Mouse (Mus musculus): ENCODE results near the gene Aldh3b1. TPM values are rescaled to one million over a fixed set of nuclear protein-coding genes. Genes with fewer than 3 reads are reported as not detected.
A peak's percentile ranks its signal among the peaks of the same experiment; 100 is the strongest.

Aldh3b1 gene
- polyA plus RNA-seq, 1 experiment from 2014 or later = 1.00 TPM

DNA sequence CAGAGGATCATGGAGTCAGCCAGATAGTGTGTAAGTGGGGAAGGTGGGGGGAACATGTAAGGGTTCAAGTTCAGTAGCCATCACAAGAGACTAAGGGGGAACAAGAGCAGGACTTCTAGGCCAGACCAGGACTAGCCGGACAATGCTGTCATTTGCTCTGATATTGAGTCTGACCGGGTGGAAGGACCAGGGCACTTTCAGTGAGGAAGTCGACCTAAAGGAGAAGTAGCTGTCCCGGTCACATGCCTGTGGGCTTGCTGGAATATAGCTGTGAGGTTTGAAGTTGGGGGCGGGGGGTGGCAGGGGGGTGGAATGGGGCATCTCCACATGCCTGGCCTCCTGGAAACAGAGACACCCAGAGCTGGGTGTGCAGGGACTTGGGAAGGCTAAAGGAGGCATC is 15.1 kb downstream of the Aldh3b1 start:
- Histone ChIP-seq H3K9me3 (replicated peaks; ENCODE audit: control insufficient read depth, low read length) (no peaks in the 10 kb centered on the region), H3K27me3 (ENCODE audit: control insufficient read depth, insufficient read depth, low read length) (no peaks in the 10 kb centered on the region), H3K4me1 (ENCODE audit: control insufficient read depth, insufficient read depth, low read length) (no peaks in the 10 kb centered on the region), H3K4me2 (ENCODE audit: low read depth, low read length) (no peak overlapping the region), H3K36me3 (replicated peaks; ENCODE audit: control insufficient read depth, insufficient read depth, low read depth, low read length) (no peaks in the 10 kb centered on the region; the same call in 1 of the 2 replicates), H3K27ac (replicated peaks; ENCODE audit: low read depth, low read length) (no peak overlapping the region), H3K4me3 (ENCODE audit: low read depth, low read length) (no peak overlapping the region), H3K9ac (replicated peaks; ENCODE audit: low read length) (no peak overlapping the region)
- DNase-seq (ENCODE audit: low spot score) (no peak), ATAC-seq (replicated peaks; ENCODE audit: insufficient number of reproducible peaks, low FRiP score, low TSS enrichment, low read depth) (no peak)
- WGBS = 90% methylated on average over 5 of the region's 5 CpGs

- Histone ChIP-seq H3K27me3 (ENCODE audit: control insufficient read depth, insufficient read depth, low read length) (no peaks in the 10 kb centered on the region), H3K36me3 (replicated peaks; ENCODE audit: control insufficient read depth, insufficient read depth, low read depth, low read length) (no peaks in the 10 kb centered on the region; the same call in 1 of the 2 replicates), H3K9me3 (replicated peaks; ENCODE audit: control insufficient read depth, low read length) (no peaks in the 10 kb centered on the region), H3K27ac (replicated peaks; ENCODE audit: low read depth, low read length) (no peak overlapping the region), H3K4me1 (ENCODE audit: control insufficient read depth, insufficient read depth, low read length) (no peaks in the 10 kb centered on the region), H3K4me2 (ENCODE audit: low read depth, low read length) (peak overlapping the region; percentile 79), H3K9ac (replicated peaks; ENCODE audit: low read length) (peak overlapping the region; percentile 66), H3K4me3 (ENCODE audit: low read depth, low read length) (peak overlapping the region; percentile 58)
- ATAC-seq (replicated peaks; ENCODE audit: insufficient number of reproducible peaks, low FRiP score, low TSS enrichment, low read depth) = no peak
- no peak for DNase-seq (ENCODE audit: low spot score)
- whole genome bisulfite sequencing = 87% methylated on average over 8 of the region's 8 CpGs
Measured at GRCm38 (mm10) chr19:3913692-3914091, 15.9 kb downstream of the Aldh3b1 start.

- H3K9me3 ChIP-seq (replicated peaks; ENCODE audit: control insufficient read depth, low read length) = no peaks in the 10 kb centered on the region
- peaks cover 3% of the 10 kb centered on the region for H3K36me3 ChIP-seq (replicated peaks; ENCODE audit: control insufficient read depth, insufficient read depth, low read depth, low read length)
- no peaks in the 10 kb centered on the region for H3K4me1 ChIP-seq (ENCODE audit: control insufficient read depth, insufficient read depth, low read length)
- peak; percentile 96 for ATAC-seq (replicated peaks; ENCODE audit: insufficient number of reproducible peaks, low FRiP score, low TSS enrichment, low read depth)
- no peaks in the 10 kb centered on the region for H3K27me3 ChIP-seq (ENCODE audit: control insufficient read depth, insufficient read depth, low read length)
- H3K4me3 ChIP-seq (ENCODE audit: low read depth, low read length) = peak within 1 kb of the TSS; percentile 58
- peak within 1 kb of the TSS; percentile 66 for H3K9ac ChIP-seq (replicated peaks; ENCODE audit: low read length)
- peak; percentile 97 for DNase-seq (ENCODE audit: low spot score)
- H3K27ac ChIP-seq (replicated peaks; ENCODE audit: low read depth, low read length) = peak within 1 kb of the TSS; percentile 36; the same call in 1 of the 2 replicates
- H3K4me2 ChIP-seq (ENCODE audit: low read depth, low read length) = peak within 1 kb of the TSS; percentile 79
- WGBS = under 1% methylated on average over 43 of the region's 43 CpGs
Measured at GRCm38 (mm10) chr19:3912337-3913204, 17.0 kb downstream of the Aldh3b1 start, which contains the start of gene Ndufs8. TSS of gene Ndufs8 (minus strand) at chr19:3912774.

GRCm38 (mm10) chr19:3910206-3910605 is 19.4 kb downstream of the Aldh3b1 start:
- WGBS = 76% methylated on average over 5 of the region's 5 CpGs
- H3K4me3 ChIP-seq (ENCODE audit: low read depth, low read length) = no peak overlapping the region
- H3K9me3 ChIP-seq (replicated peaks; ENCODE audit: control insufficient read depth, low read length) = no peaks in the 10 kb centered on the region
- ATAC-seq (replicated peaks; ENCODE audit: insufficient number of reproducible peaks, low FRiP score, low TSS enrichment, low read depth) (no peak), DNase-seq (ENCODE audit: low spot score) (no peak)
- peaks cover 7% of the 10 kb centered on the region; the same call in 1 of the 2 replicates for H3K4me1 ChIP-seq (ENCODE audit: control insufficient read depth, insufficient read depth, low read length)
- H3K27ac ChIP-seq (replicated peaks; ENCODE audit: low read depth, low read length) = no peak overlapping the region
- no peaks in the 10 kb centered on the region for H3K27me3 ChIP-seq (ENCODE audit: control insufficient read depth, insufficient read depth, low read length)
- H3K9ac ChIP-seq (replicated peaks; ENCODE audit: low read length) = no peak overlapping the region
- peaks cover 3% of the 10 kb centered on the region for H3K36me3 ChIP-seq (replicated peaks; ENCODE audit: control insufficient read depth, insufficient read depth, low read depth, low read length)
- H3K4me2 ChIP-seq (ENCODE audit: low read depth, low read length) = no peak overlapping the region

DNA sequence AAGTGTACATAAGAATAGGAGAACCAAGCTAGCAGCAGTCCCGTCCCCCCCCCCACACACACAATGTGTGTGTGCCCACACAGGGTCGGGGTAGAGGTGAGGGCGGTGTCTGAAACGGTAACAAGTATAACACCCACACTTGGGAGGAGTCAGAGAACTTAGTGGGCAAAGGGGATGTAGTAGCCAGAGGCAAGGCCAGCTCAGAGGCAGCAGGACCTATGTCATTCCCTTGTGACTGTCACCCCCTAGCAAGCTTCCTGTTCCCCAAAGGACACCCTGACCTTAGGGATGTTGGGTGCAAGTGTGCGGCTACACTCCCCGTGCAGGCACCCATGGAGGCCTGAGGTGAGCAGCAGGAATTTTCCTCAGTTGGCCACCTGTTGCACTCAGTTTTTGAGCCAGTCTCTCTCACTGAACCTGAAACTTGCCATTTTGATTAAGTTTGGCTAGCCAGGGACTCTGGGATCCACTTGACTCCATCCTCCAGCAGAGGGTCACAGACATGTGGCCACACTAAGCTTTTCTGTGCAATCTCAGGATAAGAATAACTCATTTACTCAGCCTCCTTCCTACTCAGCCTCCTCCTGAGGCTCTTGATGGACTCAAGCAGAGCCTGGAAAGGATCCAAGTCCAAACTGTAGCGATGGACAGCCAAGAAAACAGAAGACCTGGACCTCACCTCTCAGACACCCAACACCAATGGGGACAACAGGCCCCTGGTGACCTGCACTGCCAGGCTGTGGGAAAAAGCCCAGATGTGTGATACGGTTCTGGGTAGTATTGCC is 21.5 kb downstream of the Aldh3b1 start:
- DNase-seq (ENCODE audit: low spot score) (no peak), ATAC-seq (replicated peaks; ENCODE audit: insufficient number of reproducible peaks, low FRiP score, low TSS enrichment, low read depth) (no peak)
- Histone ChIP-seq H3K27ac (replicated peaks; ENCODE audit: low read depth, low read length) (no peak overlapping the region), H3K27me3 (ENCODE audit: control insufficient read depth, insufficient read depth, low read length) (no peaks in the 10 kb centered on the region), H3K9ac (replicated peaks; ENCODE audit: low read length) (no peak overlapping the region), H3K4me1 (ENCODE audit: control insufficient read depth, insufficient read depth, low read length) (peaks cover 7% of the 10 kb centered on the region; the same call in 1 of the 2 replicates), H3K9me3 (replicated peaks; ENCODE audit: control insufficient read depth, low read length) (no peaks in the 10 kb centered on the region), H3K4me2 (ENCODE audit: low read depth, low read length) (no peak overlapping the region), H3K36me3 (replicated peaks; ENCODE audit: control insufficient read depth, insufficient read depth, low read depth, low read length) (peaks cover 3% of the 10 kb centered on the region), H3K4me3 (ENCODE audit: low read depth, low read length) (no peak overlapping the region)
- WGBS = 84% methylated on average over 8 of the region's 8 CpGs

GRCm38 (mm10) chr19:3906795-3907786 is 22.5 kb downstream of the Aldh3b1 start, which contains the start of gene Tcirg1:
TSS of gene Tcirg1 (minus strand) at chr19:3907133.
- peaks cover 7% of the 10 kb centered on the region; the same call in 1 of the 2 replicates for H3K4me1 ChIP-seq (ENCODE audit: control insufficient read depth, insufficient read depth, low read length)
- H3K27ac ChIP-seq (replicated peaks; ENCODE audit: low read depth, low read length) = no peak within 1 kb of the TSS
- H3K27me3 ChIP-seq (ENCODE audit: control insufficient read depth, insufficient read depth, low read length) = no peaks in the 10 kb centered on the region
- H3K9me3 ChIP-seq (replicated peaks; ENCODE audit: control insufficient read depth, low read length) = no peaks in the 10 kb centered on the region
- ATAC-seq (replicated peaks; ENCODE audit: insufficient number of reproducible peaks, low FRiP score, low TSS enrichment, low read depth) (peak; percentile 53), DNase-seq (ENCODE audit: low spot score) (peak; percentile 80)
- 5% methylated on average over 36 of the region's 36 CpGs for WGBS
- peak within 1 kb of the TSS; percentile 78 for H3K4me2 ChIP-seq (ENCODE audit: low read depth, low read length)
- peak within 1 kb of the TSS; percentile 57 for H3K4me3 ChIP-seq (ENCODE audit: low read depth, low read length)
- peaks cover 3% of the 10 kb centered on the region for H3K36me3 ChIP-seq (replicated peaks; ENCODE audit: control insufficient read depth, insufficient read depth, low read depth, low read length)
- peak within 1 kb of the TSS; percentile 66 for H3K9ac ChIP-seq (replicated peaks; ENCODE audit: low read length)

DNA sequence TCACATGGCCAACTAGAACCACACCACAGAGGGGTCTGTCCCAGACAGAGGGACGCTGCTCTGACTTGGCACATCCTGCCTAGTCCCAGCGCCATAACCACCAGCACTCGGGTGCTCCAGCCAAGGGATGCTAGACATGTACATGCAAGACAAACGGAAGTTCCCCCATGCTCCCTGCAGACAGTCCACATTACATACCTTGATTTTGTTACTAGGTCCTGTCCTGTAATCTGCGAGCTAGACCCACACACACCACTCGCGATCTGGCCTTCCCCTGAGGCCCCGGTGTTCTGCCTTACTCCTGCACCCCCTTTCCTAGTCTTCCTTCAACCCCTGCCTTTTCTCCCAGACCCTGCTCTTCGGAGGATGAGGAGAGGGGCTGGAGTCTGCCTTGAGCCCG is 23.3 kb downstream of the Aldh3b1 start:
- H3K4me2 ChIP-seq (ENCODE audit: low read depth, low read length) = peak overlapping the region; percentile 78
- H3K27ac ChIP-seq (replicated peaks; ENCODE audit: low read depth, low read length) = no peak overlapping the region
- H3K4me1 ChIP-seq (ENCODE audit: control insufficient read depth, insufficient read depth, low read length) = peaks cover 7% of the 10 kb centered on the region; the same call in 1 of the 2 replicates
- WGBS = 41% methylated on average over 10 of the region's 10 CpGs
- H3K9me3 ChIP-seq (replicated peaks; ENCODE audit: control insufficient read depth, low read length) = no peaks in the 10 kb centered on the region
- ATAC-seq (replicated peaks; ENCODE audit: insufficient number of reproducible peaks, low FRiP score, low TSS enrichment, low read depth) (peak; percentile 11; the same call in 1 of the 2 replicates), DNase-seq (ENCODE audit: low spot score) (peak; percentile 18)
- no peaks in the 10 kb centered on the region for H3K27me3 ChIP-seq (ENCODE audit: control insufficient read depth, insufficient read depth, low read length)
- H3K36me3 ChIP-seq (replicated peaks; ENCODE audit: control insufficient read depth, insufficient read depth, low read depth, low read length) = peaks cover 3% of the 10 kb centered on the region
- peak overlapping the region; percentile 57 for H3K4me3 ChIP-seq (ENCODE audit: low read depth, low read length)
- H3K9ac ChIP-seq (replicated peaks; ENCODE audit: low read length) = peak overlapping the region; percentile 66
